Mouse (Mus musculus): ENCODE measurements around the gene Tff2.
A peak's percentile ranks its signal among the peaks of the same experiment; 100 is the strongest.

The Tff2 gene

DNA sequence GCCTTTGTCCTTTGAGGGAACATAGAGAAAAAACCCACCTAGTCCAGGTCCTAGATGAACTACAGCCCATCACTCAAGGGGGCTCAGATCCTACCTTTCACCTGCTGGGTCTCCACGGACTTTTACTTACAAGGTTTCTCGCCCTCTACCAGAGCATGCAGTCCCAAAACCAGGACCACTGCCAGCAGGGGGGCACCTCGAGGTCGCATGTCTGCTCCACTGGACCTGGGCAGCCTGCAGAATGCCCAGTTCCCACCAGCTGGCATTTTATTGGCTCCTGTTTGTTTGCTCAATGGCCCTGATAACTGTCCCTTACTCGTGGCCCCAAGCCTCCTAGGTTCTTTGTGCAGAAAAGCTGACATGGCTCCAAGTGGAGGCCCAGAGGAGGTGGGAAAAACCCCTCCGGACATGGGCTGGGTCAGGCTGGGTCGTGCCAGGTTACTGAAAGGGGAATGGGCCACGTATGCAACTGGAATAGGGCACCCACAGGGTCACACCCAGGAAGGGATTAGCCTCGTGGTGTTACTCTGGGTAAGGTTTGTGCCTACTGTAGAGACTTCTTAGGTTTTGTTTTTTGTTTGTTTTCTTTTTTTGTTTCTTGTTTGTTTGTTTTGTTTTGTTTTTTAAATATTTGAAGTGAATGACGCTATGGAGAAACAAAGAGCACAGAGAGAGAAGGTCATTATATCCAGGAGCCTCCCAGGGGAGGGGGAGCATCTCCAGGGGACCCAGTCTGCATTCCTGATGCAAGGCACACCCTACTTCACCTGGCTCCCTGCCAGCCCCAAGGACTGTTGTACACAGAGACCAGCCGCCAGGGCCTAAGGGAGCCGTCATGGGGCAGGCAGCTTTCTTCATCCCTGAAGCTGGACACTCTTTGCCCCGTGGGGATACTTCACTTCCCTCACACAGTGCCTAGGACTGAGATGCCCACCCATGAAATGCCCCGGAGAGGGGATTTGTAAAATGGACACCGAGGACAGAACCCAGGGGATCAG is at the start of gene Tff2:
TSS of gene Tff2 (minus strand) at position 243 of the 998 bp plus-strand sequence.
- no peak for DNase-seq (ENCODE audit: low spot score)

- no peak for DNase-seq (ENCODE audit: low spot score)
Measured at GRCm38 (mm10) chr17:31193360-31193759, 49.3 kb upstream of the Tff2 start.

GRCm38 (mm10) chr17:31192663-31193062 is 48.6 kb upstream of the Tff2 start:
- no peak for DNase-seq (ENCODE audit: low spot score)

GRCm38 (mm10) chr17:31191825-31192224 is 47.7 kb upstream of the Tff2 start:
- DNase-seq (ENCODE audit: low spot score): no peak

DNA sequence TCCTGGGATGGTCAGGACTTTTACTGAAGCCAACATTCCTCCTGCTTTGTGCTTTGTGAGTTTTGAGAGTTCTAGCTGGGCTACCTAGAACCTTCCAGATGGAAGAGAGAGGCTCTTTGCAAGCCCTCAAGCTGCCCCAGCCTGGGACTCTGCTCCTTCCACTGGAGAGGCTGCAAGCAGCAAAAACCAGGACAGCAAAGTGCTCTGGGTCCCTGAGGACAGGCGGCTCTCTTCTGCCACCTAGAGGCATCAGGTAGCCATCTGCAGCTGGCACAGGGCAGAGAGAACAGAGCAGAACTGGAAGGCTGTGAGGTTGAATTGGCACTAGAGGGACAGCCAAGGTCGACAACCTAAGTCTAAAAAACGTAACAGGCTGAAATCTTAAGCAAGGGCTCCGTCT is 43.3 kb upstream of the Tff2 start:
- DNase-seq (ENCODE audit: low spot score): peak; percentile 60

GRCm38 (mm10) chr17:31184269-31184990 is 40.3 kb upstream of the Tff2 start:
- DNase-seq (ENCODE audit: low spot score): no peak

- no peak for DNase-seq (ENCODE audit: low spot score)
Measured at GRCm38 (mm10) chr17:31183180-31183974, 39.3 kb upstream of the Tff2 start.

- no peak for DNase-seq (ENCODE audit: low spot score)
Measured at GRCm38 (mm10) chr17:31181490-31181889, 37.4 kb upstream of the Tff2 start.

DNA sequence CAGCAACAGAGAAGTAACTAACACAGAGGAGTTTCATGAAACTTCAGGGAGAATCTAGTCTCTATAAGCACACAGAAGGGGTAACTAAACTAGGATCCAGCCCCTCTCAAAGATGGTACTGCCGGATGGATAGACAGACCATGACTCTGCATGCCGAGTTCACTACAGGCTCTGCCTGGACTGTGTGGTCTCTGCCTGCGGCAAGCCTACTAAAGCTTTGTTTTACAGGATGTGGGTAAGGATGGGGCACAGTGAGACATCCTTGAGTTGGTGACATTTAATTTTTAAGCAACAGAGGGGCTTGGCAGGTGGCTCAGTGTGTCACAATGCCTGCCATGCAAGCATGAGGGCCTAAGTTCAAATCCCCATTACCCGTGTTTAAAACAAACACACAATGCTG is 32.2 kb upstream of the Tff2 start:
- DNase-seq (ENCODE audit: low spot score): no peak

DNA sequence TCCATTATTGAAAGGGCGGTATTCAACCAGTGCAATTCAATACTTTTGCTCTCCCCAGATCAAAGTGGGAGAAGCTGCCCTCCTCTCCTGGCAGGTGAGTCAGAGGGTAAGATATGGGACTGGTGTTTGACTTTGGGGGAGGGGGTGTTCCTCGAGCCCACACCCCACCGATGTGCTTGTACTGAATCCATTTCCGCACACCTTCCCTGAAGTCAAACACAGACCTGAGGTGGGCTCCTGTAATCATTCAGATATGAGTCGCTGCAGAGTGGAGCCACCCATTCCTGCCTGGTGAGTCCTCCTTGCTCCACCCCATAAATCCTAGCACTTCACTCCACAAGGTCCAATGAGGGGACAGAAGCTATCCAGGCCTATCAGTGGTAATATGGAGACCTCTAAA is 25.7 kb upstream of the Tff2 start:
- DNase-seq (ENCODE audit: low spot score): no peak

GRCm38 (mm10) chr17:31165127-31165526 is 21.0 kb upstream of the Tff2 start, which contains the start of gene Tff1:
Gene Tff1, minus strand, starts transcription at chr17:31165277.
- no peak for DNase-seq (ENCODE audit: low spot score)

DNA sequence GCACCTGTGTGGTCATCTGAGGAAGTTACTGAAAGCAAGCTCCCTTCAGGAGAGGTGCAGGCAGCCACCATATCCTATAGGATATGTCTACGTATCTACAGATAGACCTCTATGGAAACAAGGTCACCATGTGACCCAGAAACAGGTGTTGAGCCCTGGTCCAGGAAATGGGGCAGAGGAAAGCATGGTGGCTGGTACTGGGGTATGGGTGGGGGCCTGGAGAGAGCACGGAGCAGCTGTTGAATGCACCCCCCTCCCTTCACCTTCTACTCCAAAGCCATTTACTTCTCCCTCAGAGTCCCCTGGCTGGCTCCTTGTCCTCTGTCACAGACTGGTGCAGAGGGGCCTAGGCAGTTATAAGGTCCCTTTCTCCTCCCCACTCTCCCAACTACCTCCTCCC is 19.7 kb upstream of the Tff2 start:
- DNase-seq (ENCODE audit: low spot score): no peak

DNA sequence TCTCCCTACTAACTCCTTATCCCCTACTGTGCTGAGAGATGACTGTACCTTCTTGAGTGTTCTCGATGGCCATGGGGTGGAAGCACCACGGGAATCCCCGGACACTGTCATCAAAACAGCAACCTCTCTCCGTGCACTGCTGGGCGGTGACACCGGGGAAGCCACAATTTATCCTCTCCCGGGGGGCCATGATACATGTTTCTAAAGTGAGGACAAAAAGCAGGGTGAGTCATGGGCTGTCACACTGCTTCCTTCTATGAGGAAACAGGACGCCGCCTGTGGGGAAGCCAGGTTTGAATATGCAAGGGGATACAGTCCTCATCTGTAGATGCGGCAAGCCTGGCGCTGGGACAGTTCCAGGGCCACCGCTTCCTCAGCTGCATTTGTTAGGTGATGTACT is 18.5 kb upstream of the Tff2 start:
- no peak for DNase-seq (ENCODE audit: low spot score)

- DNase-seq (ENCODE audit: low spot score): no peak
Measured at GRCm38 (mm10) chr17:31160291-31160690, 16.2 kb upstream of the Tff2 start.

- DNase-seq (ENCODE audit: low spot score): no peak
Measured at GRCm38 (mm10) chr17:31157921-31158320, 13.8 kb upstream of the Tff2 start.

DNA sequence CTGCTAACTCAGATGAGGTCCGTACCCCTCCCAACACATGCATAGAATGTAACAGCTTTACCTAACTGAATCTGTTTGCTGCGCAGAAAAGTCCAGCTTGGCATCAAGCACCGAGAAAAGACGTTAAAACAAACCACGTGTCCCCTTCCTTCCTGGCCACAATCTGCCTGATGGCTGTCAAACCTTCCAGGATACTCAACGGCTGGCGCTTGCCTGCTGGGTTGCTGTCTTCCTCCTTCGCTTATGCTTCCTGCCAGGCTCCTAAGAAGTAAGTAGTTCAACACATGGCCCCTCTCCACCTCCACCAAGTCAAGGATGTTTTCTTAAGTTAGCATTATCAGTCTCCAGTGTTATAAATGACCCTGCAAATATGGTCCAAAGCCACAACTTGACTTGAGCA is 9.7 kb upstream of the Tff2 start:
- no peak for DNase-seq (ENCODE audit: low spot score)

- no peak for DNase-seq (ENCODE audit: low spot score)
Measured at GRCm38 (mm10) chr17:31152966-31153499, 9.0 kb upstream of the Tff2 start.

DNA sequence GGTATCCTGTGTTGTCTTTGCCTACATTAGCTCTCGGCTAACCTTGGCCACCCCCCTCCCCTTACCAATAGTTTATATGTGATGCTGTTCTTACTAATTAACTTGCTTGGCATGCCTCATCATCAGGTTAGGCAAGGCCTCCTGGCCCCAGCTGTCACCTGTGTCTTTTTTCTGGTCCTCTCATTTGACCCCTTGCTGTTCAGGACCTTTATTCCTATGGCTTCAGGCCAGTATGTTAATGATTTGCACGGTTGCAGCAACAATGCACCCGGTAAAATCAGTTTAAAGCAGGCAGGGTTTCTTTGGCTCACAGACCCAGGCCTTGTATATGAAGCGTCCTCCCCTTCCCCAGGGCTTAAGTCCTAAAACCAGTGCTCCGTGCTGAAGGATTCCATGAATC is 8.4 kb upstream of the Tff2 start:
- DNase-seq (ENCODE audit: low spot score): no peak

GRCm38 (mm10) chr17:31145998-31146397 is 1.9 kb upstream of the Tff2 start:
- no peak for DNase-seq (ENCODE audit: low spot score)

DNA sequence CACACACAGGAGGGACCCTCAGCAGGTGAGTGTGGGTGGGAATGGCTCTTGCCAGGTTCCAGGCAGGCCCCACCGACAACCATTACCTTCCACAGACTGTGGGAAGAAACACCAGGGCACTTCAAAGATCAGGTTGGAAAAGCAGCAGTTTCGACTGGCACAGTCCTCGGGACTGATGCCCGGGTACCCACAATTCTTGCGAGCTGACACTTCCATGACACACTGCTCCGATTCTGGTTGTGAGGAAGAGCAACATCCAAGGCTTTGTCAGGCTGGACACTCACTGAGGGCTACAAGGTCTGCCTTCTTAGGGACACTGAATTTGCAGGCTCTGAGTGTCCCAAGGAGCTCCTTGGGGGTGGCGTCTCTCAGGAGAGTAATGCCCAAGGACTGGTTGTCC is 2.0 kb downstream of the Tff2 start:
- no peak for DNase-seq (ENCODE audit: low spot score)

DNA sequence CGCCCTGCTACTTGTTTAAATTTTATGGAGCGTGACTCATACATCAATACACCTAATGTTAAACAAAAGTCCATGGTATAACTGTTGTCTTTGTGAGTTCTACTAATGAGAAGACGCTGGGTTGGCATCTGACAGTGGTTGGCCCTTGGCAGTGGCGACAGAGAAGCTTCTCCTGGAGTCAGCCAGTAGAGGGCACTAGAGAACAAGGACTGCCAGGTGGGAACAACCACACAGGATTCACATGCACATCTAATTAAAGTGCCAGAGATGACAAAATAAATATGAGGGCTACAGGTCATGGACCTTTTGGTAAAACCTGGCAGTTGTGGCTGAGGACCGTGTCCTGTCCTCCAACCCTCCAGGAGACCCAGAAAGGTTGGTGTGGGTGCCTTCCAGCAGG is 5.7 kb downstream of the Tff2 start:
- DNase-seq (ENCODE audit: low spot score): peak; percentile 51

DNA sequence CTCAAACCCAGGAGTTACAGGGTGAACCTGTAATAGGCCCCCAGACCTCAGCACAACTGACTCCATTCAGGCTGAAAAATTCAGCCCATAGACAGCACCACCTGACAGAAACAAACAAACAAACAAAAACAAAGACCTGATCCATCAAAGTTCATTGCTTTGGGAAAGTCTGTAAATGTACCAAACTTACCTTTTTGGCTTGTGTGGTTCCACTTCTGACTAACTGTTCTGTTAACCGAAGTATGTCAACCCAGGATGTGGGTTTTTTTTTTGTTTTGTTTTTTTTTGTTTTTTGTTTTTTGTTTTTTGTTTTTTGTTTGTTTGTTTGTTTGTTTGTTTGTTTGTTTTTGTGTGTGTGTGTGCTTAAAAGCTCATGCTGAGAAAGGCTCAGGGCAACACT is 7.3 kb downstream of the Tff2 start:
- no peak for DNase-seq (ENCODE audit: low spot score)
